Mouse (Mus musculus): ENCODE results near the gene Arl6ip5.

Arl6ip5 gene

GRCm38 (mm10) chr6:97273058-97273710, 62.7 kb downstream of the Arl6ip5 start:
- no peak for DNase-seq (ENCODE audit: low spot score in 2 of 2)

GRCm38 (mm10) chr6:97273777-97274176, 63.3 kb downstream of the Arl6ip5 start:
- DNase-seq (ENCODE audit: low spot score in 2 of 2): no peak

GRCm38 (mm10) chr6:97275760-97276159, 65.3 kb downstream of the Arl6ip5 start:
- DNase-seq (ENCODE audit: low spot score in 2 of 2): no peak

DNA sequence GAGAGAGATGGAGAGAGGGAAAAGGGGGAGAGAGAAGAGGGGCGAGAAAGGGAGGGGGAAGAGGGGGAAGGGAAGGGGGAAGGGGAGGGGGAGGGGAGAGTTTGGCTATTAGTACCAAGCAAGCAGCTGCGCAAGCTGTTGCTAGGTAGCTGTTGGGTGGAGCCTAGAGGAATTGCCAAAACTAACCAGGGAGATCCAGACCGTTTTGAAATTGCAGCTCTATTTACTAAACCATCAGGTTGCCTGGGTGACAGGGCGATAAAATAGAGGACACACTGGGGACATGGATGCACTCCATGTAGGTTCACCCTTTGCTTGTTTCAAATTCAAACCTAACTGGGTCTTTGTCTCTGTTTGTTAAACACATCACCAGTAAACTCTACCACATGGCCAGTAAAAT, 65.9 kb downstream of the Arl6ip5 start:
- no peak for DNase-seq (ENCODE audit: low spot score in 2 of 2)

DNA sequence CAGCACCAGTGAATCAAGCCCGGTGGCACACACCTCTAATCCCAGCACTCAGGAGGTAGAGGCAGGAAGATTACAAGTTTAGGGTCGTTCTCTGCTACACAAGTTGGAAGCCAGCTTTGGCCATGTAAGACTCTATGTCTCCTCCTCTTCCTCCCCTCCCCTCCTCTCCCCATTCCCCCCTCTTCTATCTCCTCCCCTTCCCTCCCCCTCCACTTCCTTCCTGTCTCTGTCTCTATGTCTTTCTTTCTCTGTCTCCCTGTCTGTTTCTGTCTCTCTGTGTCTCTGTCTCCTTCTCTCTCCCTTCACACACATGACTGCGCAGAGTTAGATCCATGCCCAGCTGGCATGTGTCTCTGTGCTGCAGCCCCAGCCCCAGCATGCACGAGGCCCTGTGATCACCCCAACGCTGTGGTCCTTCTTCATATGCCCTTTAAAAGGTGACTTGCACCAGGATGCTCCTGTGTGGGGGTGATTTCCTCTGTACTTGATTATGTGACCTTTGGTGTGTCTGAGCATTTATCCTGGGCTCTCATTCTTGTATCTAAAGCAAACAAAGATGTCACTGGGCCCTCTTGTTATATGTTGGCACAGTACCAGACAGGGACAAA, 66.5 kb downstream of the Arl6ip5 start:
- DNase-seq (ENCODE audit: low spot score in 2 of 2): no peak

DNA sequence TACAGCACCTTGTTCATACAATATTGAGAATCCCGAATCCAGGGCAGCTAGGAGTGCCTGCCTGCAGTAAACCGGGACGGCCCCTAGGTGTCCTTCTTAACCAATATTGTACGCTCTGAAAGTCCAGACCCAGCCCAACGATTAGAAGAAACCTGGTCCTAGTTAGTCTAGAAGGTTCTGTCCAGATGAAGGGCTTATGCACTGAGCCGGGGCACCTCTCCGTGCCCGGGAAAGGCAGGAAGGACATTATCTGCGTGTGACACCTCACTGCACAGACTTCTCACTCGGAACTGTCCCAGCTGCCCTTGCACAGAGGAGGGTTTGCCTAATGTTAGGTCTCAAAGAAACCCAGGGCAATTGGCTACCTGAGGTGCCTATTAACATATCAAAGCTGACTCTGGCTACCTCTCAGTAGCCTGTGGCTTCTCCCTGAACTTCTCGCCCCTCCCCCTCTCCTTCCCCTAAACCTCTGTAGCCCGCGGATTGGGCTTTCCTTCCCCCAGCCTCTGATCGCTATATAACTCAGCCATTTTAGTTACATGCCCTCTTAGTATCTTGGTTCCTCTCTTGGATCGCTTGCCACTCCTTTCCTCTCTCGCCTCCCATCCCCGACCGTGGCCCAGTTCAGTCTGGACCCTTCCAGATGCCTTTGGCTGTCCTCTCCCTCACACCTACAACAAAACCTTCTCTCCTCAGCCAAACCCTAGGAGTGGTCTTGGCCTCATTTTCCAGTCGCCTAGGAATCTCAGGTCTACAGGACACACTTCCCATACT, 67.7 kb downstream of the Arl6ip5 start:
- peak; percentile 61 to 71 for DNase-seq (ENCODE audit: low spot score in 2 of 2)

DNA sequence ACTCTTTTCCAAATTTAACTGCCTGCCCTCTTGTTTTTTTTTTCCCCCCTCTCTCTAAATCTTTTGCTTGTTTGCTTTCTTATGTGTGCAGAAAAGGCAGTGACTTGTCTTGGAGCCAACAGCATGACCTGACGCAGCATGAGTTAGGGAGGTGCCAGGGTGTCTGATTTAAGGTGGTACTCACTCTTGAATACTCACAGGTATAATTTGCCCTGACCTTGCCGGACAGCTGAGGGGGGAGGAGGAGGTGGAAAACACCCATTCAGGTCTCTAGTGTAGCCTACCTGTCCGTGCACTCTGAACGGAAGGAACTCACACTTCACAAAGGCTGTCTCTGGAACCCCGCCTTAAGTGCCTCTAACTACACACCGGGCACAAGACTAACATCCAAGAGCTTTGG, 68.4 kb downstream of the Arl6ip5 start:
- DNase-seq (ENCODE audit: low spot score in 2 of 2): no peak

Measured in urinary bladder, postnatal 4 days (tissue).